Mouse (Mus musculus) liver, embryonic 11.5 days (tissue): ENCODE measurements around the gene Cadm3. TPM values are rescaled to one million over a fixed set of nuclear protein-coding genes. Genes with fewer than 3 reads are reported as not detected.

Source experiments
- ATAC-seq: fragments of 200-750 bp; cut with Nextera tagmentation; replicated peaks from 2 replicates; pipeline ENCODE4 v1.8.0; 2017; ENCODE audit warnings: moderate number of reproducible peaks, mild to moderate bottlenecking, moderate TSS enrichment, moderate library complexity; ENCODE audit not compliant: low FRiP score
- DNase-seq: peaks from one replicate; pipeline ENCODE4 v3.0.0-alpha.2; 2017; ENCODE audit warnings: low spot score
- H3K27ac ChIP-seq: fragments of 300-500 bp; sonication (generic); 2 replicates; pipeline ENCODE4 v1.5.1; 2014; ENCODE audit warnings: mild to moderate bottlenecking, low read depth, low read length, control low read depth
- H3K27me3 ChIP-seq: fragments of 300-500 bp; sonication (generic); replicated peaks from 2 replicates; pipeline ENCODE4 v1.6.1; 2014; ENCODE audit warnings: low read length, mixed read lengths; ENCODE audit not compliant: control insufficient read depth, insufficient read depth
- H3K36me3 ChIP-seq: fragments of 300-500 bp; sonication (generic); 2 replicates; pipeline ENCODE4 v1.6.1; 2014; ENCODE audit warnings: mild to moderate bottlenecking, low read length, moderate library complexity, mixed read lengths; ENCODE audit not compliant: control insufficient read depth, insufficient read depth
- H3K4me1 ChIP-seq: fragments of 300-500 bp; sonication (generic); replicated peaks from 2 replicates; pipeline ENCODE4 v1.6.1; 2014; ENCODE audit warnings: low read length, mixed read lengths; ENCODE audit not compliant: control insufficient read depth, insufficient read depth
- H3K4me2 ChIP-seq: fragments of 300-500 bp; sonication (generic); 2 replicates; pipeline ENCODE4 v1.6.1; 2014; ENCODE audit warnings: mild to moderate bottlenecking, control low read depth, moderate library complexity
- H3K4me3 ChIP-seq: fragments of 300-500 bp; sonication (generic); 2 replicates; pipeline ENCODE4 v1.5.1; 2014; ENCODE audit warnings: low read depth, low read length, control low read depth
- H3K9ac ChIP-seq: fragments of 300-500 bp; sonication (generic); 2 replicates; pipeline ENCODE4 v1.6.1; 2014; ENCODE audit warnings: low read depth, low read length, control low read depth
- H3K9me3 ChIP-seq: fragments of 300-500 bp; sonication (generic); 2 replicates; pipeline ENCODE4 v1.6.1; 2016; ENCODE audit warnings: low read length, inconsistent platforms, mixed read lengths; ENCODE audit not compliant: control insufficient read depth
- WGBS: fragments of 180-500 bp; shearing (Covaris S2); extraction: QIAGEN DNeasy Blood & Tissue Kit; methylation state at CpG from one replicate; pipeline ENCODE4 v1.1.7; 2014; 5-methylcytosine and 5-hydroxymethylcytosine counted together
- polyA plus RNA-seq: library from polyadenylated mRNA; unstranded; fragments of >200 nt; fragmentation: Nextera tagmentation; extraction: Ambion mirVana; gene quantifications from 2 replicates; pipeline ENCODE4 v1.2.1, GENCODE M21; 2014

The Cadm3 gene
- polyA plus RNA-seq, 1 experiment from 2014 or later = 1.5 TPM

- Histone ChIP-seq H3K27me3 (no peaks in the 10 kb centered on the region), H3K9me3 (no peaks in the 10 kb centered on the region), H3K36me3 (no peaks in the 10 kb centered on the region), H3K4me3 (no peak overlapping the region), H3K4me2 (no peak overlapping the region), H3K9ac (no peak overlapping the region), H3K4me1 (peaks cover 29% of the 10 kb centered on the region), H3K27ac (no peak overlapping the region)
- ATAC-seq (no peak), DNase-seq (no peak)
- WGBS = 69% methylated on average over 11 of the region's 11 CpGs
Measured at GRCm38 (mm10) chr1:173335903-173336302, 31.6 kb downstream of the Cadm3 start.

DNA sequence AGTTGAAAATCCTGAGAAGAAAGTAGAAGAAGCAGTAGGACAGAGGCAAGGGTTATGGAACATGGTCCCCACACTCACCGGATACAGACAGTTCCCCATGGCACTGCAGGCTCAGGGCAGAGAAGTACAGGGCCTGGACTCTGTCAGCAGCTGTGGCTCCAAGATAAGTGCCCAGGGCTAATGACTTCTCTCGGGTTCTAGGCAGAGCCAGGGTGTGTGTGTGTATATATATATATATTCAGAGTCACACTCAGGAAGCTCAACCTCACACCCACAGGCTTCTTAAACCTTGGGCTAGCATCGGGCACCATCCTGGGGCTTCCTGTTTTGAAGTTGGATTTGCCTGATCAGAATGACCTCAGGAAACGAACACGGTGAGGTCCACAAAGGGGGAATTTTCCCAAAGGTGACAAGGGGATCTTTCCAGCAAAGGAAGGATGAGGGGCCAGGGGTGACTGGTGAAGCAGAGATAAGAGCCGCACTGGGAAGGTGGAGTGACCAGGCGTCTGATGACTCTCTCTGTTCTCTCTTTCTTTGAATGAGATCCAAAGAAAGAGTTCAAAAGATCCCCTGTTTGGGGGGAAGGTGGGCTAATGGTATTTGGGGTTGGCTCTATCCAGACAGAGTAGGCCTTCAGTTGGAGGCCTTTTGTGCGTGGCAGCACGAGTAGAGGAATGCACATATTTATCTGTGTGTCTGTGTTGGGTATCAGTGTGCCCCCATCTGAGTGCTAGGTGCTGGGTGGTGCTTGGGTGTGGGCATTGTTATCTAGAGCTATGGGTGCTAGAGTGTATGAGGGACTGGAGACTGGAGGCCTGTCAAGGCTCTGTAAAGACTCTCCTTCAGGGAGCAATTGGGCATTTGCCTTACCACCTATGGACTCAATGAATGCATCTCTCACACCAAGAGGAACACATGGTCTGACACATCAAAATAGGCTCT lies 33.9 kb downstream of the Cadm3 start, which contains the start of gene Ackr1:
TSS of gene Ackr1 (minus strand) at position 439 of the 942 bp plus-strand sequence.
- H3K4me3 ChIP-seq = peak within 1 kb of the TSS; percentile 25
- H3K36me3 ChIP-seq = no peaks in the 10 kb centered on the region
- peak within 1 kb of the TSS; percentile 42 for H3K4me2 ChIP-seq
- H3K27me3 ChIP-seq = no peaks in the 10 kb centered on the region
- ATAC-seq = peak; percentile 90
- peaks cover 34% of the 10 kb centered on the region for H3K4me1 ChIP-seq
- DNase-seq = no peak
- peak within 1 kb of the TSS; percentile 89 for H3K27ac ChIP-seq
- WGBS = 25% methylated on average over 9 of the region's 9 CpGs
- H3K9me3 ChIP-seq = no peaks in the 10 kb centered on the region
- peak within 1 kb of the TSS; percentile 65 for H3K9ac ChIP-seq

GRCm38 (mm10) chr1:173332418-173332817 lies 35.1 kb downstream of the Cadm3 start:
- Histone ChIP-seq H3K36me3 (no peaks in the 10 kb centered on the region), H3K9ac (peak overlapping the region; percentile 44), H3K27me3 (no peaks in the 10 kb centered on the region), H3K4me2 (peak overlapping the region; percentile 42), H3K4me3 (peak overlapping the region; percentile 25), H3K9me3 (no peaks in the 10 kb centered on the region), H3K4me1 (peaks cover 34% of the 10 kb centered on the region), H3K27ac (peak overlapping the region; percentile 89; the same call in 1 of the 2 replicates)
- WGBS = 91% methylated on average over 5 of the region's 5 CpGs
- DNase-seq (no peak), ATAC-seq (no peak)

- H3K9ac ChIP-seq = no peak overlapping the region
- peak overlapping the region; percentile 42 for H3K4me2 ChIP-seq
- peaks cover 29% of the 10 kb centered on the region for H3K4me1 ChIP-seq
- 78% methylated on average over 5 of the region's 5 CpGs for WGBS
- no peaks in the 10 kb centered on the region for H3K27me3 ChIP-seq
- no peak for ATAC-seq
- no peaks in the 10 kb centered on the region for H3K9me3 ChIP-seq
- no peaks in the 10 kb centered on the region for H3K36me3 ChIP-seq
- DNase-seq = no peak
- no peak overlapping the region for H3K4me3 ChIP-seq
- H3K27ac ChIP-seq = 0 out of 2 replicates have a peak overlapping the region, but pooled peaks have one; percentile 45
Measured at GRCm38 (mm10) chr1:173329743-173330142, 37.8 kb downstream of the Cadm3 start.

DNA sequence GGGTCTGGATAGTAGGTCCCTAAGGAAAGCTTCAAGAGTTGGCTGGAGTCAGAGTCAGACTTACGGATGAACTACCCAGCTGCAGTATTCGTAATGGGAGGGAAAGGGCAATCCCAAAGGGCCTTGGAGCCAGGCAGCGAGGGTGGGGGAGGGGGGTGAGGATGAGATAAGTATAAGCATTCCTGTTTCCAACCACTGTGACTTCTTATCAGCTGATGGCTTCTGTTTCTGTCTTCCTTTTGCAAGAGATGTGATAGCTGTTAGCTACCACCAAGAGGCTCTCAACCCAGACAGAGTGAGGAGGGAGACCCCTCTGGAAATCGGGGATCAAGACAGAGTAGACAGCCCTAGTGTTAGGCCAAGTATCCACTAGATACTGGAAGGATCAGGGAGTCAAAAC lies 38.3 kb downstream of the Cadm3 start:
- 10% methylated on average over 4 of the region's 4 CpGs for WGBS
- H3K4me1 ChIP-seq = peaks cover 24% of the 10 kb centered on the region
- ATAC-seq (peak; percentile 58), DNase-seq (no peak)
- no peaks in the 10 kb centered on the region for H3K9me3 ChIP-seq
- H3K4me2 ChIP-seq = peak overlapping the region; percentile 42
- H3K27me3 ChIP-seq = no peaks in the 10 kb centered on the region
- no peak overlapping the region for H3K9ac ChIP-seq
- H3K36me3 ChIP-seq = no peaks in the 10 kb centered on the region
- 0 out of 2 replicates have a peak overlapping the region, but pooled peaks have one; percentile 45 for H3K27ac ChIP-seq
- H3K4me3 ChIP-seq = no peak overlapping the region

DNA sequence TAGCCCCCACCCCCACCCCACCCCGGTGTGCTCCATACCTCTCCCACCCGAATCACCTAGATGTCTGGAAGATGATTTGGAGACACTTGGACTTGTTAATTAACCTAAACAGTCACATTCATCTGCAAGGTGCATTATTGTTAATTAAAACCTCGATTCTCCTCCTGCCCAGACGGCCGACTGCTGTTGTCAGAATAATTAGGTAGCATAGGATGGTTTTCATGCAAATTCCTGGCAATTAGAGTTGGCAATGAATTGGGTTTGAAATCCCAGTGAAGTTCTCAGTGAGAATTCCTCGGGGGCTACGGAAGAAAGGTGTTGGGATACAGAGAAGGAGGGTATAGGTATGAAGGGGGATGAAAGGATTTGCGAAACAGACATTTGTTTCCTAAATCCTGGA lies 39.0 kb downstream of the Cadm3 start:
- Histone ChIP-seq H3K4me3 (no peak overlapping the region), H3K4me2 (no peak overlapping the region; the same call in 1 of the 2 replicates), H3K36me3 (no peaks in the 10 kb centered on the region), H3K4me1 (peaks cover 21% of the 10 kb centered on the region), H3K27me3 (no peaks in the 10 kb centered on the region), H3K27ac (no peak overlapping the region), H3K9me3 (no peaks in the 10 kb centered on the region), H3K9ac (no peak overlapping the region)
- ATAC-seq = no peak
- WGBS = 77% methylated on average over 8 of the region's 8 CpGs
- DNase-seq = no peak

DNA sequence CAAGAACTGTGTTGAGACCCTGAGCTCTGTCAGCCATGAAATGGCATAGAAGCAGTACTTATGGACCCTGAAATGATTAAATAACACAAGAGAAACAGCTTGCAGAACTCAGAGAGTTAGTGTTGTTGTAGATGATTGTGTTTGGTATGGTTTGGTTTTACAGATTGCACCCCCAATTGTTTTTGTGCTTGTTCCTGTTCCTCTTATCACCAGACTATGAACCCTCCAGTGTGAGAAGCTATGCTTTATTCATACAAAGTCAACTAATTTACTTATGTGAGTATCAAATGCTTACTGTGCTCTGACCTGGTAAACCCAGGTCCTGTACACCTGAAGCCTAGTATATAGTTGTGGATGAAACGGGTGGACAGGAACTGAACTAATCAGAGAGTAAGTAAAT lies 40.9 kb downstream of the Cadm3 start:
- DNase-seq (no peak), ATAC-seq (no peak)
- WGBS = 66% methylated on average over 1 of the region's 1 CpGs
- no peak overlapping the region for H3K4me2 ChIP-seq
- H3K9ac ChIP-seq = no peak overlapping the region
- no peak overlapping the region for H3K4me3 ChIP-seq
- no peak overlapping the region for H3K27ac ChIP-seq
- H3K36me3 ChIP-seq = no peaks in the 10 kb centered on the region
- H3K27me3 ChIP-seq = no peaks in the 10 kb centered on the region
- H3K4me1 ChIP-seq = peaks cover 16% of the 10 kb centered on the region
- no peaks in the 10 kb centered on the region for H3K9me3 ChIP-seq

GRCm38 (mm10) chr1:173325395-173325794 lies 42.1 kb downstream of the Cadm3 start:
- Histone ChIP-seq H3K27ac (no peak overlapping the region), H3K27me3 (no peaks in the 10 kb centered on the region), H3K9me3 (no peaks in the 10 kb centered on the region), H3K9ac (no peak overlapping the region), H3K4me1 (peaks cover 16% of the 10 kb centered on the region), H3K36me3 (no peaks in the 10 kb centered on the region), H3K4me3 (no peak overlapping the region), H3K4me2 (no peak overlapping the region)
- ATAC-seq (peak; percentile 71), DNase-seq (no peak)
- WGBS = 81% methylated on average over 1 of the region's 1 CpGs
